Mouse (Mus musculus) hindbrain, embryonic 13.5 days (tissue): ENCODE results near the gene Pcnp. TPM values are rescaled to one million over a fixed set of nuclear protein-coding genes. Genes with fewer than 3 reads are reported as not detected.
A peak's percentile ranks its signal among the peaks of the same experiment; 100 is the strongest.
"Not testable (repeated sequence)": the region's sequence is repeated elsewhere in the genome, so short reads cannot be mapped to it uniquely, and the experiment has no call there.

Experiments used
- ATAC-seq: fragments of 200-750 bp; cut with Nextera tagmentation; 2 replicates; pipeline ENCODE4 v1.8.0; 2017; ENCODE audit warnings: moderate TSS enrichment; ENCODE audit not compliant: low FRiP score
- H3K27ac ChIP-seq: fragments of 300-500 bp; sonication (generic); 2 replicates; pipeline ENCODE4 v1.5.1; 2015; ENCODE audit warnings: inconsistent platforms, mild to moderate bottlenecking, moderate library complexity
- H3K27me3 ChIP-seq: fragments of 300-500 bp; sonication (generic); 2 replicates; pipeline ENCODE4 v1.6.1; 2015; ENCODE audit warnings: mild to moderate bottlenecking, inconsistent platforms
- H3K36me3 ChIP-seq: fragments of 300-500 bp; sonication (generic); 2 replicates; pipeline ENCODE4 v1.6.1; 2015; ENCODE audit warnings: mild to moderate bottlenecking, inconsistent platforms
- H3K4me1 ChIP-seq: fragments of 300-500 bp; sonication (generic); replicated peaks from 2 replicates; pipeline ENCODE4 v1.6.1; 2015; ENCODE audit warnings: inconsistent platforms
- H3K4me2 ChIP-seq: fragments of 300-500 bp; sonication (generic); 2 replicates; pipeline ENCODE4 v1.6.1; 2015; ENCODE audit warnings: inconsistent platforms, mild to moderate bottlenecking, moderate library complexity
- H3K4me3 ChIP-seq: fragments of 300-500 bp; sonication (generic); 2 replicates; pipeline ENCODE4 v1.5.1; 2015; ENCODE audit warnings: mild to moderate bottlenecking, inconsistent platforms
- H3K9ac ChIP-seq: fragments of 300-500 bp; sonication (generic); 2 replicates; pipeline ENCODE4 v1.6.1; 2015; ENCODE audit warnings: mild to moderate bottlenecking, inconsistent platforms
- H3K9me3 ChIP-seq: fragments of 300-500 bp; sonication (generic); 2 replicates; pipeline ENCODE4 v1.6.1; 2016; ENCODE audit warnings: inconsistent platforms
- WGBS: fragments of 180-500 bp; shearing (Covaris S2); methylation state at CpG from one replicate; pipeline ENCODE4 v1.1.7; 2015; 5-methylcytosine and 5-hydroxymethylcytosine counted together
- polyA plus RNA-seq: library from polyadenylated mRNA; unstranded; fragments of >200 nt; fragmentation: Nextera tagmentation; extraction: Ambion mirVana; gene quantifications from 2 replicates; pipeline ENCODE4 v1.2.1, GENCODE M21; 2015

The Pcnp gene
- polyA plus RNA-seq, 1 experiment from 2014 or later: 255 TPM

DNA sequence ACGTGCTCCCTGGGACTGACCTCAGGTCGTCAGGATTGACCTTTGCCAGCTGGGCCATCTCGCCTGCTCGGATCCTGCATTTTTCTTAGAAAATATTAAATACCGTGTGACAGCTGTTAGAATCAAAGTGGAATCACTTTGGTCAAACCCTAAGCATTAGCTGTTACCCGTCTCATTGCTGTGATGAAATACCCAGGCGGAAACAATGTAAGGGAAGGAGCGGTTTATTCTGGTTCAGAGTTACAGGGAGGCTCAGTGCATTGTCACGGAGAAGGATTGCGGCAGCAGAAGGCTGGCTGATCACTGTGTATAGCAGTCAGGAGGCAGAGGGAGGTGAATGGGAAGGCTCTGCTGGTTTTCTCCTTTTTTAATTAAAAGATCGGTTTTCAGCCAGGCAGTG, 33.4 kb upstream of the Pcnp start:
- H3K9me3 ChIP-seq: no peaks in the 10 kb centered on the region
- H3K27me3 ChIP-seq: no peaks in the 10 kb centered on the region
- no peak overlapping the region for H3K9ac ChIP-seq
- H3K4me2 ChIP-seq: no peak overlapping the region
- no peak overlapping the region for H3K4me3 ChIP-seq
- H3K4me1 ChIP-seq: no peaks in the 10 kb centered on the region
- 53% methylated on average over 11 of the region's 11 CpGs for WGBS
- no peaks in the 10 kb centered on the region for H3K36me3 ChIP-seq
- H3K27ac ChIP-seq: no peak overlapping the region
- no peak for ATAC-seq

DNA sequence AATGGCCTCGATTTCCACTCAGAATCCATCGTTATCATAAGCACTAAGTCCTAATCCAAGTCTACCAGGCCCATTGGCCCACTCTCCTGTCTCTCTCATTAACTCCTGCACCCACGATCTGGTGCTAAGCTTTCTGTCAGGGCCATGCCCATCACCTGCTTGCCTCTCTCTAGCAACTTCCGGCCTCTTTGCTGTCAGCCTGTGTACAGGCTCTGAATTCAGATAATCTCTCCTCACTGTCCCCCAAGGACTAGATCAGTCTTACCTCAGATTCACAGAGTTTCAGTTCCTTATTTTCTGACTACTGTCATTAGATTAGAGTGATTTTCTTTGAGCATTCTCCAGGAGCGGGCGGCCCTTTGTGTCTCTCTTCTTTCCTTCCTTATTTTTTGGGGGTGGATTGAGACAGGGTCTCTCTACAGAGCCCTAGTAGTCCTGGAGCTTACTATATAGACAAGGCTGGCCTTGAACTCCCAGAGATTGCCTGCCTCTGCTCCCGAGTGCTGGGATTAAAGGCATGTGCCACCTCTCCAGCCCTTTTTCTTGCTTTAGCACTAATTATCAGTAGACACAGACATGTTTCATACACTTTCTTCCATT, 32.6 kb upstream of the Pcnp start:
- Histone ChIP-seq H3K9me3 (no peaks in the 10 kb centered on the region), H3K27me3 (no peaks in the 10 kb centered on the region), H3K27ac (no peak overlapping the region), H3K4me3 (no peak overlapping the region), H3K9ac (0 out of 2 replicates have a peak overlapping the region, but pooled peaks have one; percentile 13), H3K4me2 (no peak overlapping the region), H3K4me1 (no peaks in the 10 kb centered on the region), H3K36me3 (no peaks in the 10 kb centered on the region)
- WGBS: 84% methylated on average over 7 of the region's 7 CpGs
- ATAC-seq: no peak

DNA sequence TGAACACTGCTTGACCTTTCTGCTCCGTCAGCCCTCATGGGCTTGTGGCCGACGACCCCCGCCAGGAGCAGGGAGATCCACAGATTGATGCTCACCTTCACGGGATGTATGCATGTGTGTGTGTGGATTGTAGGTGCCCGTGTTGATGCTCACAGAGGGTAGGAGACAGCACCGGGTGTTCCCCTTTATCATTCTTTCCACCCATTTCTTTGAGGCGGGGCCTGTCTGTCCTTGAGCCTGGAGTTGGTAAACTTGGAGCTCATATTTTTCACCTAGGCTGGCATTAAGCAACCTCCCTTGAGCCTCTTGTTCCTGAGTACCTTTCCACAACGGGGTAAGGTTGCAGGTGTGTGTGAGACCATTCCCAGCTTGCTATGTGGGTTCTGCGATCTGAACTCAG, 28.6 kb upstream of the Pcnp start:
- Histone ChIP-seq H3K4me2 (no peak overlapping the region), H3K27me3 (no peaks in the 10 kb centered on the region), H3K4me3 (no peak overlapping the region), H3K27ac (no peak overlapping the region), H3K36me3 (no peaks in the 10 kb centered on the region), H3K4me1 (no peaks in the 10 kb centered on the region; the same call in 1 of the 2 replicates), H3K9me3 (no peaks in the 10 kb centered on the region), H3K9ac (no peak overlapping the region)
- 73% methylated on average over 10 of the region's 10 CpGs for WGBS
- no peak for ATAC-seq

DNA sequence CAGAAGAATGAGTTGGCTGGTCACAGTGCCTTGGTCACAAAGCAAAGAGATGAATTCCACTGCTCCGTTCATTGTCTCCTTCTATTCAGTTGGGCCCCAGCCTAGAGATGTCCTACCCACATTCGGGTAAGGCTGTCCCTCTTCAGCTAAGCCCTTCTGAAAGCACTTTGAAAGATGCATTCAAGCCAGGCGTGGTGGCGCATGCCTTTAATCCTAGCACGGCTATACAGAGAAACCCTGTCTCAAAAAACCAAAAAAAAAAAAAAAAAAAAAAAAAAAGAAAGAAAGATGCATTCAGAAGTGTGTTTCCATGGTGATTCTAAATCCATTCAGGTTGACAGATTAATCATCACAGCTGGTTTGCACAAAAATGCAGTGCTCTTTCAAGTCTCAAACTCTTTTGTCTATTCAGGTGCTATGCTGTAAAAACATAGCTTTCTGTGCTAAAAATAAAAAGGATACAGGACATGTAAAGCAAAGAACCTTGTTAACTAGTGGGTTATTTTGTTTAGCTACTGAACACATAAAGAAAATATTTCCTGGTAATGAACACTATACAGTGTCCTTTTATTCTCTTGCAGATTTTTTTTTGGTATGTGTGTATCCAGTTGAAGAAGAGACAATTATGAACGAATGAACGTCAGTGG, 27.5 kb upstream of the Pcnp start:
- Histone ChIP-seq H3K9me3 (no peaks in the 10 kb centered on the region), H3K4me1 (no peaks in the 10 kb centered on the region; the same call in 1 of the 2 replicates), H3K4me3 (no peak overlapping the region), H3K27me3 (no peaks in the 10 kb centered on the region), H3K27ac (no peak overlapping the region), H3K9ac (no peak overlapping the region), H3K4me2 (no peak overlapping the region), H3K36me3 (no peaks in the 10 kb centered on the region)
- WGBS: 19% methylated on average over 7 of the region's 7 CpGs
- ATAC-seq: no peak

DNA sequence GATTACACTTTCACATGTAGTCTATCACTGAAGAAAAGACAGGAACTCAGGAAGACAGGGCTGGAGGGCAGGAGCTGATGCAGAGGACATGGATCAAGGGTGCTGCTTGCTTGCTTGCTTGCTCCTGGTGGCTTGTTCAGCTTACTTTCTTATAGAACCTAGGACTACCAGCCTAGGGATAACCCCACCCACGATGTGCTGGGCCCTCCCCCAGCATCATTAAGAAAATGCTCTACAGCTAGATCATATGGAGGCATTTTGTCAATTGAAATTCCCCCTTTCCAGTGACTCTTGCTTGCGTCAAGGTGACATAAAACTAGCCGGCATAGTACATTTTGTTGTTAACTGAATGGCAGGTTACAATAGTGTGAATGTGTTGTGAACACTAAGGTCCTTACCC, 26.4 kb upstream of the Pcnp start:
- Histone ChIP-seq H3K36me3 (no peaks in the 10 kb centered on the region), H3K9me3 (no peaks in the 10 kb centered on the region), H3K4me1 (no peaks in the 10 kb centered on the region; the same call in 1 of the 2 replicates), H3K4me2 (no peak overlapping the region), H3K9ac (no peak overlapping the region), H3K4me3 (no peak overlapping the region), H3K27ac (no peak overlapping the region), H3K27me3 (no peaks in the 10 kb centered on the region)
- WGBS: 87% methylated on average over 3 of the region's 3 CpGs
- no peak for ATAC-seq

DNA sequence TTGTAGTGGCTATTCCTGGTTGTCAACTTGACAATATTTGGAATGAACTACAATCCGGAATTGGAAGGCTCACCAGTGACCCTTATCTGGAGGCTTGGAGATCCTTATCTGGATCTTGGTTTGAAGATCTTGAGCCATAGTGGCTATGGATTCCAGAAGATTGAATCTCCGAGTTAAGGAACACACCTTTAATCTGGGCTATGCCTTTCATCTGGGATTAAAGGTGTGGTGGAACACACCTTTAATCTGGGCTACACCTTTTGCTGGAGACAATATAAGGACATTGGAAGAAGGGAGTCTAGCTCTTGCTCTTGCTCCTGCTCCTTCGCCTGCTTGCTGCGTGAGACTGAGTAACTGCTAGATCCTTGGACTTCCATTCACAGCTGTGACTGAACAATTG, 18.5 kb upstream of the Pcnp start, which contains the start of gene Senp7:
Gene Senp7, plus strand, starts transcription at position 301 of the 400 bp plus-strand sequence.
- ATAC-seq, H3K4me1 ChIP-seq, H3K36me3 ChIP-seq, H3K9ac ChIP-seq, H3K9me3 ChIP-seq, H3K27ac ChIP-seq, H3K4me2 ChIP-seq, H3K4me3 ChIP-seq, H3K27me3 ChIP-seq: not testable (repeated sequence)
- WGBS: no CpG with 5 or more reads among the region's 4 CpGs

DNA sequence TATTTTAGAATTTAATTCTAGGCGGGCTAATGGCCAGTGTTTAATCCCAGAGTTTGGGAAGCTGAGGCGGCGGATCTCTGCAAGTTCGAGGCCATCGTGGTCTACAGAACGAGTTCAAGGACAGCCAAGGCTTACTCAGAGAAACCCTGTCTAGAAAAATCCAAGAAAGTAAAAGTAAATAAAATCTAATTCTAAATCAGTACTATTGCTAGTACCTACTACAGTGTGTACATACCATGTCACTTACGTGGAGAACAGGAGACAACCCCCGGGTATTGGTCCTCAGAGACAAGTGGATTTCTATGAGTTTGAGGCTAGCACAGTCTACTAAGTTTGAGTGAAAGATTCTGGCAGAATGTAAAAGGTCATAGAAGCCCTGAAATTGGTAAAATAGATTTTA, 8.6 kb upstream of the Pcnp start:
- H3K9ac ChIP-seq: peak overlapping the region; percentile 85
- peak overlapping the region; percentile 94 for H3K27ac ChIP-seq
- ATAC-seq: peak; percentile 52

DNA sequence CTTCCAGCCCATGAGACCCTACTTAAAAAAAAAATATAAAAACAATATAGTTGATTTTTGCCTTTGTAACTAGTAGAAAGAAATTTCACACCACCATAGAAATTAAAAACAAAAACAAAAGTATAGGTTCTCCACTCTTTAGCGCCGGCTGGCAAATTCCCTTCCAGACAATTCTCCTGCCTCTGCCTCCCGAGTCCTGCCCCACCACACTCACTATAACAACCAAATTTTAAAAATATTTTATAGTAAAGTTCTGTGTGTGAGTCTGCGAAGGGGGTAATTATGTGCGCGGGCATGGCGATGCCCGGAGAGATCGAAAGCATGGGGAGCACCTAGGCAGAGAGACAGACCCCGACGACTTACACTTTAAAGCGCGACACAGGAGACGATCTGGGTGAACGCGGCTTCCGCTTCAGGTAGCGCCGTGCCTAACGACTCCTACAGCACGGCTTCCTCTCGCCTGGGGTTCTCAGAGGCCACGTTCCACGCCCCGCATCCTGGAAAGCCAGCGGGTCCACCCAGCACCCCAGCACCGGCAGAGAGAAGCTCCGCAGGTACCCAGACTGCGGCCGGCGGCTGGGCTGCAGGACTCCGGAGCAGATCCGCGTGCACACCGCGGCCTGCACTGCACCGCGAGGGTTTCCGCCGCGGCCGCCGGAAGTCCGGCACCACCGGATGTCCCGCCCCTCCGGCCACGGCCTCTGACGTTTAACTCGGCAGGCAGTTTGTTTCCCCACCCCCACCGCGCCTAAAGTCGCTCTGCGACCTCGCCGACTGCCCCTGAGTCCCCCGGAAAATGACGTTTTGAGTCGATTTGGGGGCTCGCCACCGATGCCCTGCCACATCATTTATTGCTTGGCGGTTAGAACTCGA, 7.8 kb upstream of the Pcnp start, which contains the start of gene Trmt10c:
Gene Trmt10c, minus strand, starts transcription at position 682 of the 873 bp plus-strand sequence.
- Histone ChIP-seq H3K9ac (peak within 1 kb of the TSS; percentile 85), H3K27ac (peak within 1 kb of the TSS; percentile 94), H3K4me1 (peaks cover 20% of the 10 kb centered on the region), H3K36me3 (peaks cover 16% of the 10 kb centered on the region), H3K9me3 (no peaks in the 10 kb centered on the region), H3K27me3 (no peaks in the 10 kb centered on the region), H3K4me2 (peak within 1 kb of the TSS; percentile 68), H3K4me3 (peak within 1 kb of the TSS; percentile 87)
- peak; percentile 99 for ATAC-seq
- under 1% methylated on average over 63 of the region's 63 CpGs for WGBS

More for the DNA sequence above, 8.6 kb upstream of the Pcnp start:
- Histone ChIP-seq H3K27me3 (no peaks in the 10 kb centered on the region), H3K36me3 (peaks cover 13% of the 10 kb centered on the region), H3K4me3 (peak overlapping the region; percentile 87), H3K4me2 (peak overlapping the region; percentile 68), H3K4me1 (peaks cover 20% of the 10 kb centered on the region), H3K9me3 (no peaks in the 10 kb centered on the region)
- 33% methylated on average over 8 of the region's 8 CpGs for WGBS

DNA sequence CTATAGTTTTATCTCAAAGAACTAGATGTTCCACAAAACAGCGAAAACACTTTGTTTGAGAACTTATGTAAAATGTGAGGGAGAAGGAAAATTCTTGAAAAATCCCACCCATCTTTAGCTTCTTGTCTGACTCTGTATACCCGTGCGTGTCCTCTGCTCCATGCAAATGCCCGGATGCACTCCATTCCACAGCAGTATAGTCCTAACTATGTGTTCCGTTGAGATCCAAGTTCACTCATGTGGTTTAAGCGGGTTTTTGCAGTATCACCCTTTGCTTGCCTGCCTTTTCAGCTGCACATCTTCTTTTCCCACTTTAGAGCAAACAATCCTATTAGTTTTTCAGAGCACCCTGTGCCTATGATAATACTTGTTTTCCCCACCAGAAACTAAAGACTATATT, 7.0 kb upstream of the Pcnp start:
- no peak for ATAC-seq
- Histone ChIP-seq H3K4me1 (peaks cover 20% of the 10 kb centered on the region), H3K27ac (no peak overlapping the region), H3K4me3 (peak overlapping the region; percentile 87), H3K27me3 (no peaks in the 10 kb centered on the region), H3K36me3 (peaks cover 25% of the 10 kb centered on the region), H3K9ac (peak overlapping the region; percentile 85), H3K9me3 (no peaks in the 10 kb centered on the region), H3K4me2 (peak overlapping the region; percentile 68)
- WGBS: 69% methylated on average over 6 of the region's 6 CpGs

DNA sequence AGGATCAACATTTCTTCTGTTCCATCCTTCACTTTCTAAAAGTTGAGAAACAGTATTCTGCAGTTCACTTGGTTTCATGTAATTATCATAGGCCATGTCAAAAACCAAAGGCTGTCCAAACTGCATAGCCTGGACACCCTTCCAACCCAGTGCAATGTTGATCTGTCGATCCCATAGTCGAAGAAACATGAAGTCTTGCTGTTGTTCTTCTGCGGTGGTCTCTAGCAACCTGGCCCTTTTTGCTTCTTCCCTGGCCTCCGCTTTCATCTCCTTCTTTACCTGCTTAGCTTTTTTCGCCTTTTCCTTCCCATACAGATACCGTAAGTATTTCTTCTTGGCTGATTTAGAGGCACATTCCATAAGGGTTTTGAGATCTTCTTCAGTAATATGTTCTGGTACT, 5.0 kb upstream of the Pcnp start:
- no peak overlapping the region for H3K4me3 ChIP-seq
- H3K4me2 ChIP-seq: no peak overlapping the region
- ATAC-seq: no peak
- H3K9me3 ChIP-seq: no peaks in the 10 kb centered on the region
- H3K9ac ChIP-seq: no peak overlapping the region
- WGBS: 96% methylated on average over 6 of the region's 6 CpGs
- H3K27me3 ChIP-seq: no peaks in the 10 kb centered on the region
- peaks cover 28% of the 10 kb centered on the region for H3K4me1 ChIP-seq
- H3K36me3 ChIP-seq: peaks cover 26% of the 10 kb centered on the region
- no peak overlapping the region for H3K27ac ChIP-seq

DNA sequence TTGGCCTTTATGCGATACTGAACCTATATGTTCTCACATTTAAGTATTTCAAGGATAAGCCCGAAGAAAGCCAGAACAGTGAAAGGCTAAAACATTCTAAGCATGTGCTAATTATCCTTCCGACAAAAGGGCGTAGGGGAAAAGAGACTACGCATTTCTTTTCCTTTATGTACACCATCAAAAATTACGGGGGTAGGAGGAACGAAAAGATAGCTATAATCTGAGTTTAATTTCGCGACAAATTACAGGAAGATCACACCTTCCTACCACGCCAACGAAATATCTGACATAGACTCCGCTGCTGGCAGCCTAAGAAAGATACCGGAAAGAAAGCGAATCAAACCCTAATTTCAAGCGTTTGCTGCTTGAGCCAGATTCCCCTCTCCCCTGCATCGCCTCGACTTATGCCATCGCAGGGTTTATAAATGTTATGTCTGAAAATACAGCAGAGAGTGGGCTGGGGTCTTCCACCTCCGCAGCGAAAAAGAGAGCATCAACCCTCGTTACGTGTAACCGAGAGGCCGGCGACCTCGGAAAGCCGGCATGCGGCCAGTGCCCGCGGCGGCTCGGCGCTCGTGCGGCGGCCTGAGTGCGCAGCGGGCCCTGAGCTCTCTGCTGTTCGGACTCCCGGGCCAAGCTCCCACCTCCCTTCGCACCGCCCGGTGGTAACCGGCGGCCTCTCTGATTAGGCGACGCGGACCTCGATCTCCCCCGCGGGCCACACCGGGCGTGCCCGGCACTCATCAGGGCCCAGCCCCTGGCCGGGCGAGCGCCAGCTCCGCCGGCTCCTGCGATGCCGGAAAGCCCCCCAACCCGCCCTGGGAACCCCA, 602 bp downstream of the Pcnp start:
- Histone ChIP-seq H3K9ac (peak overlapping the region; percentile 98), H3K27ac (peak overlapping the region; percentile 96), H3K36me3 (peaks cover 28% of the 10 kb centered on the region), H3K9me3 (no peaks in the 10 kb centered on the region), H3K4me2 (peak overlapping the region; percentile 80), H3K4me1 (peaks cover 33% of the 10 kb centered on the region), H3K27me3 (no peaks in the 10 kb centered on the region), H3K4me3 (peak overlapping the region; percentile 87)
- ATAC-seq: peak; percentile 93
- WGBS: under 1% methylated on average over 62 of the region's 62 CpGs
